Mouse (Mus musculus): ENCODE data around the gene Nin. TPM values are rescaled to one million over a fixed set of nuclear protein-coding genes. Genes with fewer than 3 reads are reported as not detected.
A peak's percentile ranks its signal among the peaks of the same experiment; 100 is the strongest.

Nin gene
- polyA plus RNA-seq, 1 experiment from 2014 or later, result 11.1 TPM

DNA sequence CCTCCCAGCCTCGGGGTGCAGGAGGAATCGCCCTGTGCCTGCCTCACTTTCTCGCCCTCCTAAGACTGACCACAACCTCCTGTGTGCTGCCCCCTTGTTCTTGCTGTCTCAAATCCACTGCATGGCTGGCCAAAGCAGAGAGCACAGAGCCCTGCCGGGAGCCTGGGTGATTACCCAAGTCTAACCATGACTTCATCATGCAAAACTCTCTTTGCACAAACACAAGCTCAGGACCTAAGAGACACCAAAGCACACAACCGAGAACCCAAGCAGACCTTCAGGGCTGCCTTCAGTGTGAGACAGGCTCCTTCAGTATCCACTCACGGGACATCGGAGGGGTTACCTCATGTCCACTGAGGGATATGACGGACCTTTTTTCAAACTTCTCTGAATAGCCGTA, 31.0 kb downstream of the Nin start:
- Histone ChIP-seq H3K27me3 (ENCODE audit: control insufficient read depth, insufficient read depth, low read length) (no peaks in the 10 kb centered on the region), H3K27ac (ENCODE audit: low read depth, low read length) (no peak overlapping the region), H3K4me3 (ENCODE audit: low read depth, low read length) (no peak overlapping the region), H3K9me3 (ENCODE audit: control insufficient read depth, low read length) (no peaks in the 10 kb centered on the region; the same call in 1 of the 2 replicates), H3K4me1 (ENCODE audit: control insufficient read depth, insufficient read depth, low read length) (no peaks in the 10 kb centered on the region), H3K4me2 (no peak overlapping the region), H3K9ac (ENCODE audit: low read length) (no peak overlapping the region), H3K36me3 (ENCODE audit: control insufficient read depth, insufficient read depth, low read length) (no peaks in the 10 kb centered on the region)
- WGBS, result 87% methylated on average over 9 of the region's 9 CpGs
- ATAC-seq (ENCODE audit: low FRiP score) (no peak), DNase-seq (ENCODE audit: low spot score, missing footprints) (no peak)

DNA sequence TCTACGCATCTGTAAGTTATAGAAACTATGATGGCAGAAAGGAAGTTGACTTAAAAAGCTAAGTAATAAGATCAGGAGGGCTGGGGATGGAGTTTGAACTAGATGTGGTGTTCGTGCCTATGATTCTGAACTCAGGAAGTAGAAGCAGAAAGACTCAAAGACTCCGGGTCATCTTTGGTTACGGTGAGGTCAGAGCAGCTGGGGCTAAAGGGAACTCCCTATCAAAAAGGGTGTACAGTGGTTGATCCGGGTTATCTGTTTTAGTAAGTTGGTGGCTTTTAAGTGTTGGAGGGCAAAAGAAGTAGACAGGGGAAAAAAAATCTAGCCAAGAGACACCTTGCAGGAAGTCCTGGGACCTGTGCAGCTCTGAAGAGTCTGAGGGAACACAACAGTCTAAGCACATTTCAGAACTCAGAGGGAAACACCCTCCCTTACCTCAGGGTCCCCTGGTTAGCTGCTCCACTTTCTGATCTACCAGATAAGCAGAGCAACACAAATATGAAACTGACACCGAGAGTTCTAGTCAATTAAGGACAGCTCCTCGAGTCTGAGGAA, 35.0 kb downstream of the Nin start:
- DNase-seq (ENCODE audit: low spot score, missing footprints) (no peak), ATAC-seq (ENCODE audit: low FRiP score) (no peak)
- no peak overlapping the region for H3K9ac ChIP-seq (ENCODE audit: low read length)
- no peaks in the 10 kb centered on the region for H3K9me3 ChIP-seq (ENCODE audit: control insufficient read depth, low read length)
- no peak overlapping the region for H3K27ac ChIP-seq (ENCODE audit: low read depth, low read length)
- 93% methylated on average over 7 of the region's 7 CpGs for WGBS
- no peaks in the 10 kb centered on the region for H3K4me1 ChIP-seq (ENCODE audit: control insufficient read depth, insufficient read depth, low read length)
- no peak overlapping the region for H3K4me2 ChIP-seq
- no peak overlapping the region for H3K4me3 ChIP-seq (ENCODE audit: low read depth, low read length)
- H3K27me3 ChIP-seq (ENCODE audit: control insufficient read depth, insufficient read depth, low read length), result no peaks in the 10 kb centered on the region
- no peaks in the 10 kb centered on the region for H3K36me3 ChIP-seq (ENCODE audit: control insufficient read depth, insufficient read depth, low read length)

- WGBS, result 96% methylated on average over 11 of the region's 11 CpGs
- H3K36me3 ChIP-seq (ENCODE audit: control insufficient read depth, insufficient read depth, low read length), result no peaks in the 10 kb centered on the region
- DNase-seq (ENCODE audit: low spot score, missing footprints) (no peak), ATAC-seq (ENCODE audit: low FRiP score) (no peak)
- H3K4me2 ChIP-seq, result no peak overlapping the region
- H3K27ac ChIP-seq (ENCODE audit: low read depth, low read length), result no peak overlapping the region
- H3K9me3 ChIP-seq (ENCODE audit: control insufficient read depth, low read length), result no peaks in the 10 kb centered on the region
- no peaks in the 10 kb centered on the region for H3K4me1 ChIP-seq (ENCODE audit: control insufficient read depth, insufficient read depth, low read length)
- no peaks in the 10 kb centered on the region for H3K27me3 ChIP-seq (ENCODE audit: control insufficient read depth, insufficient read depth, low read length)
- no peak overlapping the region for H3K4me3 ChIP-seq (ENCODE audit: low read depth, low read length)
- H3K9ac ChIP-seq (ENCODE audit: low read length), result no peak overlapping the region
Measured at GRCm38 (mm10) chr12:70076493-70076892, 37.0 kb downstream of the Nin start.

DNA sequence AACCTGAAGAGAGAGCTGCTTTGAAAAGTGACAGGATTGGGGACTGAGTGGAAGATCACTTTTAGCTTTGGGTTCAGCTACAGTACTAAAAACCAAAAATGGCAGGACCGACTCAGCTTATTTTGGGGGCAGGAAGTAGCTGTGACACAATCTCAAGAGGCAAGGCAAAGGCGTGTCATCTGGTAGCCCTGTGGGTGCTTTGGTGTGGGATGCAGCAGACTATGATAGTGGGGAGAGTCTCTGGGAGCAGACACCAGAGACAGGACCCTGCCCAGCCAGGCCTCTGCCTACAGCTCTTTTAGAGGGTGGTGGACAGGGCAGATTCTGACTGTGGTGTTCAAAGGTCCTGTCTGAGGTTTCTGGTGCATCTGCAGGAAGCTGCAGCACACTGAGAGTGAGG, 38.5 kb downstream of the Nin start:
- no peaks in the 10 kb centered on the region for H3K27me3 ChIP-seq (ENCODE audit: control insufficient read depth, insufficient read depth, low read length)
- WGBS, result 84% methylated on average over 2 of the region's 2 CpGs
- ATAC-seq (ENCODE audit: low FRiP score) (no peak), DNase-seq (ENCODE audit: low spot score, missing footprints) (peak; percentile 14)
- no peak overlapping the region for H3K4me2 ChIP-seq
- no peaks in the 10 kb centered on the region for H3K9me3 ChIP-seq (ENCODE audit: control insufficient read depth, low read length)
- no peaks in the 10 kb centered on the region for H3K36me3 ChIP-seq (ENCODE audit: control insufficient read depth, insufficient read depth, low read length)
- H3K9ac ChIP-seq (ENCODE audit: low read length), result no peak overlapping the region
- H3K4me1 ChIP-seq (ENCODE audit: control insufficient read depth, insufficient read depth, low read length), result peaks cover 10% of the 10 kb centered on the region
- no peak overlapping the region for H3K27ac ChIP-seq (ENCODE audit: low read depth, low read length)
- no peak overlapping the region for H3K4me3 ChIP-seq (ENCODE audit: low read depth, low read length)

- Histone ChIP-seq H3K4me1 (ENCODE audit: control insufficient read depth, insufficient read depth, low read length) (peaks cover 19% of the 10 kb centered on the region), H3K27ac (ENCODE audit: low read depth, low read length) (peak overlapping the region; percentile 18; the same call in 1 of the 2 replicates), H3K4me2 (no peak overlapping the region), H3K27me3 (ENCODE audit: control insufficient read depth, insufficient read depth, low read length) (no peaks in the 10 kb centered on the region), H3K9ac (ENCODE audit: low read length) (no peak overlapping the region), H3K9me3 (ENCODE audit: control insufficient read depth, low read length) (no peaks in the 10 kb centered on the region), H3K36me3 (ENCODE audit: control insufficient read depth, insufficient read depth, low read length) (no peaks in the 10 kb centered on the region), H3K4me3 (ENCODE audit: low read depth, low read length) (no peak overlapping the region)
- DNase-seq (ENCODE audit: low spot score, missing footprints) (peak; percentile 85), ATAC-seq (ENCODE audit: low FRiP score) (peak; percentile 8; the same call in 1 of the 2 replicates)
- WGBS, result 73% methylated on average over 7 of the region's 7 CpGs
Measured at GRCm38 (mm10) chr12:70070888-70071287, 42.6 kb downstream of the Nin start.

- Histone ChIP-seq H3K9me3 (ENCODE audit: control insufficient read depth, low read length) (no peaks in the 10 kb centered on the region), H3K27me3 (ENCODE audit: control insufficient read depth, insufficient read depth, low read length) (no peaks in the 10 kb centered on the region), H3K36me3 (ENCODE audit: control insufficient read depth, insufficient read depth, low read length) (no peaks in the 10 kb centered on the region), H3K27ac (ENCODE audit: low read depth, low read length) (peak overlapping the region; percentile 18; the same call in 1 of the 2 replicates), H3K4me2 (no peak overlapping the region), H3K9ac (ENCODE audit: low read length) (no peak overlapping the region), H3K4me3 (ENCODE audit: low read depth, low read length) (no peak overlapping the region), H3K4me1 (ENCODE audit: control insufficient read depth, insufficient read depth, low read length) (peaks cover 19% of the 10 kb centered on the region)
- 26% methylated on average over 4 of the region's 4 CpGs for WGBS
- DNase-seq (ENCODE audit: low spot score, missing footprints) (peak; percentile 85), ATAC-seq (ENCODE audit: low FRiP score) (peak; percentile 83)
Measured at GRCm38 (mm10) chr12:70070306-70070705, 43.2 kb downstream of the Nin start.

GRCm38 (mm10) chr12:70068647-70069257, 44.8 kb downstream of the Nin start:
- Histone ChIP-seq H3K4me3 (ENCODE audit: low read depth, low read length) (no peak overlapping the region), H3K9me3 (ENCODE audit: control insufficient read depth, low read length) (no peaks in the 10 kb centered on the region), H3K9ac (ENCODE audit: low read length) (no peak overlapping the region), H3K36me3 (ENCODE audit: control insufficient read depth, insufficient read depth, low read length) (no peaks in the 10 kb centered on the region), H3K4me1 (ENCODE audit: control insufficient read depth, insufficient read depth, low read length) (peaks cover 19% of the 10 kb centered on the region), H3K27ac (ENCODE audit: low read depth, low read length) (no peak overlapping the region), H3K27me3 (ENCODE audit: control insufficient read depth, insufficient read depth, low read length) (no peaks in the 10 kb centered on the region), H3K4me2 (no peak overlapping the region)
- DNase-seq (ENCODE audit: low spot score, missing footprints) (peak; percentile 89), ATAC-seq (ENCODE audit: low FRiP score) (peak; percentile 31)
- 23% methylated on average over 6 of the region's 6 CpGs for WGBS

GRCm38 (mm10) chr12:70067849-70068248, 45.7 kb downstream of the Nin start:
- DNase-seq (ENCODE audit: low spot score, missing footprints) (peak; percentile 78), ATAC-seq (ENCODE audit: low FRiP score) (no peak)
- Histone ChIP-seq H3K4me2 (no peak overlapping the region), H3K9ac (ENCODE audit: low read length) (no peak overlapping the region), H3K4me1 (ENCODE audit: control insufficient read depth, insufficient read depth, low read length) (peaks cover 19% of the 10 kb centered on the region), H3K36me3 (ENCODE audit: control insufficient read depth, insufficient read depth, low read length) (no peaks in the 10 kb centered on the region), H3K27ac (ENCODE audit: low read depth, low read length) (no peak overlapping the region), H3K27me3 (ENCODE audit: control insufficient read depth, insufficient read depth, low read length) (no peaks in the 10 kb centered on the region), H3K9me3 (ENCODE audit: control insufficient read depth, low read length) (no peaks in the 10 kb centered on the region), H3K4me3 (ENCODE audit: low read depth, low read length) (no peak overlapping the region)
- 57% methylated on average over 9 of the region's 9 CpGs for WGBS

DNA sequence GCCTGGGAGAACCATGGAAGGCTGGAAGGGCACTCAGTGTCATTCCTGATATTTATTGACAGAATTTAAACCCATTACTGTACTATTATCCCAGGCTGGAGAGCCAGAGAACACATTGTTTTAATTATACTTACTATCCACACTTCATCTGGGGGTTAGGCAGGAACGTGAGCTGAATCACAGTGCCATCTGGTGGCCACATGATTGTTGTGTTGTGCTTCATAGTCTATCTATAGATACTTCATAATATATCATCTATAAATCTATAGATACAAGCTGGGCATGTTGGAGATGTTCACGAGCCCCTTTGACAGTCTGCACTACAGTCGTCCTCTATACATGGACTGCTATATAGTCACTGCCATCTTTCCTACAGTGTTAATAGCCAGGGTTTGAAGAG, 51.4 kb downstream of the Nin start:
- 44% methylated on average over 3 of the region's 3 CpGs for WGBS
- DNase-seq (ENCODE audit: low spot score, missing footprints) (peak; percentile 94), ATAC-seq (ENCODE audit: low FRiP score) (no peak)
- H3K9ac ChIP-seq (ENCODE audit: low read length), result no peak overlapping the region
- H3K4me1 ChIP-seq (ENCODE audit: control insufficient read depth, insufficient read depth, low read length), result no peaks in the 10 kb centered on the region
- no peaks in the 10 kb centered on the region for H3K9me3 ChIP-seq (ENCODE audit: control insufficient read depth, low read length)
- H3K36me3 ChIP-seq (ENCODE audit: control insufficient read depth, insufficient read depth, low read length), result no peaks in the 10 kb centered on the region
- no peak overlapping the region for H3K4me3 ChIP-seq (ENCODE audit: low read depth, low read length)
- H3K4me2 ChIP-seq, result no peak overlapping the region
- H3K27ac ChIP-seq (ENCODE audit: low read depth, low read length), result no peak overlapping the region
- H3K27me3 ChIP-seq (ENCODE audit: control insufficient read depth, insufficient read depth, low read length), result no peaks in the 10 kb centered on the region

Measured in midbrain, embryonic 11.5 days (tissue).